Mouse (Mus musculus): ENCODE measurements at regions not wholly inside any gene's neighbourhood (a gene's known extent, or its start where the extent isn't known, plus 50 kb on each side); places are given as distances from the start of the nearest gene placed in this dataset.

DNA sequence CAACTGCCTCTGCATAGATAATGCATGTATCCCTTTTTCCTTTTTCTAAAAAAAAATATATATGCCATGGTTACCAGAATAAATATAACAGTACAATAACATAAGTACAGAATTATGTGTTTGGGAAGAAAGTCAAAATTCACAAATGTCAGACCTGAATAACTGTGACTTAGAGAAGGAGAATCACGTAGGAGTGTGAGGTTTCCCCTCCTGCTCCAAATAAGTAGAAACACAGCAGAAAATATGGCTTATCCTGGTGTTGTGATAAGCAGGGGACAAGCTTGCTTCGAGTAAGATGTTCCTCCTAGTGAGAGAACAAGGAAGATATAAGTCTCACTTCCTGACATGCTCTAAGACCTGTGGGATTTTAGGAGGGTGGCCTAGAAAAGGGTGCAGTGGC is 320.7 kb upstream of the Fam92a start:
- H3K27me3 ChIP-seq (replicated peaks; ENCODE audit: low read depth, poor library complexity, severe bottlenecking), result no peaks in the 10 kb centered on the region
- H3K36me3 ChIP-seq (replicated peaks), result no peaks in the 10 kb centered on the region
- H3K4me1 ChIP-seq, result peaks cover 4% of the 10 kb centered on the region; the same call in 1 of the 2 replicates
- 84% methylated on average over 2 of the region's 2 CpGs for WGBS
- H3K9me3 ChIP-seq, result no peaks in the 10 kb centered on the region
- H3K4me3 ChIP-seq, result no peak overlapping the region
- no peak for DNase-seq (ENCODE audit: low spot score)
- no peak overlapping the region for H3K27ac ChIP-seq (replicated peaks)

DNA sequence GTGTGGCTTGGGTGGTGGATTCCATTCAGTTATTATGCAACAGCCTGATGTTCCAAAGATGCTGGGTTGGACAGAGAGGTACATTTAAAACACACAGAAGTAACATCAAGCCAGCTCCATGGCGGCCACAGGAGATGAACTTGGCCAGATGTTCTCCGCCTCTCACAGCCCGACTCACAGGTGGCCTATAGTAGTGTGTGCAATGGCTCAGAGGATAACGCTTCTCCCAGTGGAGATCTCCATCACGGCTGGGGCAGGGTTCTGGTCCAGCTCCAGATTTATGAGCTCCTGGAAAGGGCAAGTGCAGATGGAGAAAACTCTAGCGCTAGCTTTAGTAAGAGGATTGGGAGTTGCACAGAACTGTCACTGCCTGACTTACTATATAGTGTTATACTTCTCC is 319.5 kb upstream of the Fam92a start:
- no peak overlapping the region for H3K4me3 ChIP-seq
- no peaks in the 10 kb centered on the region for H3K36me3 ChIP-seq (replicated peaks)
- peaks cover 4% of the 10 kb centered on the region; the same call in 1 of the 2 replicates for H3K4me1 ChIP-seq
- H3K9me3 ChIP-seq, result no peaks in the 10 kb centered on the region
- WGBS, result 89% methylated on average over 6 of the region's 6 CpGs
- no peaks in the 10 kb centered on the region for H3K27me3 ChIP-seq (replicated peaks; ENCODE audit: low read depth, poor library complexity, severe bottlenecking)
- no peak for DNase-seq (ENCODE audit: low spot score)
- H3K27ac ChIP-seq (replicated peaks), result no peak overlapping the region

DNA sequence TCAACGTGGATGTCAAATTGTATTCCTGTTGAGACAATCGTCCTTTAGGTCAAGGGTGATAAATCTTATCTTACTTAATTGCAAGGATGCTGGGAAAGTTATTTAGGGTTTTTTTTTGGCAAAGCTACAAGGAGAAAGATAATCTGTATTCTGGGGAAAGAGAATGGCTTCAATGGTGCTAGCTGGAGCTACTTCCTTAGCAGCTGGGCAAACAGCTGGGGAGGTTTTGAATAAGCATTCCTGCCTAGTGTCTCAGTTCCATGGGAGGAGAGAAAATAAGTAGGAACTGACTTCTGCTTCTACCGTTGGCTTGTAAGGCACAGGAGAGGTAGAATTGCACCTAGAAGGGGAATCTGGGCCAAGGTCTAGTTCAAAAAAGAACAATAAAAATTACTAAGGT is 318.3 kb upstream of the Fam92a start:
- no peak for DNase-seq (ENCODE audit: low spot score)
- WGBS, result 65% methylated on average over 3 of the region's 3 CpGs

DNA sequence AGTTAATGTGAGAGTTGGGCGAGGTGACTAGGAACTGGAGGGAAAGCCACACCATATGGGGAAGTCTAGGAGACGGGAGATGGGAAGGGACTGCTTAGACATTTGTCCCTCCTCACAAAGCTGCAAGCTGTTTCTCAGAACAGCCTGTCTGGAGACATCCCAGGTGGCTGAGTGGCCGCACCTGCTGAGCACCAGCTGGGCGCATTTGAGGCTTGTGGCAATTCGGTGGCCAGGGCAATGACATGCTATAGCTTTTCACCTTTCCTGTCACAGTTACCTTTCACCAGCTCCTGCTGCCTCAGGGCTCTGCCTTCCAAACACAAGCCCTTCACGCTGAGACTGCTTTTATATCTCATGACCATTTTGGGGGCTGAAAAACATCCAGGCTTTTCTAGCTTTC is 317.5 kb upstream of the Fam92a start:
- no peaks in the 10 kb centered on the region for H3K36me3 ChIP-seq (replicated peaks)
- no peaks in the 10 kb centered on the region for H3K27me3 ChIP-seq (replicated peaks; ENCODE audit: low read depth, poor library complexity, severe bottlenecking)
- peaks cover 4% of the 10 kb centered on the region; the same call in 1 of the 2 replicates for H3K4me1 ChIP-seq
- WGBS, result 65% methylated on average over 6 of the region's 6 CpGs
- H3K4me3 ChIP-seq, result no peak overlapping the region
- H3K9me3 ChIP-seq, result no peaks in the 10 kb centered on the region
- no peak for DNase-seq (ENCODE audit: low spot score)
- H3K27ac ChIP-seq (replicated peaks), result no peak overlapping the region

More for the DNA sequence above, 318.3 kb upstream of the Fam92a start:
- Histone ChIP-seq H3K4me3 (no peak overlapping the region), H3K9me3 (no peaks in the 10 kb centered on the region), H3K27ac (replicated peaks) (no peak overlapping the region), H3K27me3 (replicated peaks; ENCODE audit: low read depth, poor library complexity, severe bottlenecking) (no peaks in the 10 kb centered on the region), H3K36me3 (replicated peaks) (no peaks in the 10 kb centered on the region), H3K4me1 (peaks cover 4% of the 10 kb centered on the region; the same call in 1 of the 2 replicates)

DNA sequence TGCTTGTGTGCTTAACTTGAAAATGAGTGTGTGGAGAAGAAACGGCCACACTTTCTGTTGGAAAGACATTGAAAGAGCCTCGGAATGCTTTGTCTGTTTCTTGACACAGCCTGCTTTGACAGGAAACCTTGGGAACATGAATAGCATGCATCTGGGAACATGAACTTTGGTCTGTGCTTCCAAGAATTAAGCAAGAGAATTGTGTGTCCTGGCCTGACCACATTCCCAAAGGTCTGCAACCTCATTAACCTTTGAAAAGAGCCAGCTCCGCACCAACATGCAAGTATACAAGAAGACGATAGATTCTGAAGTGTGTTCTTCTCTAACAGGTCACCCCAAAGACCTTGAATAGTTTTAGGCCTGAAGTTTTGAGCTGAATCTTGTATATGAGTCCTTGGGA is 309.7 kb upstream of the Fam92a start:
- Histone ChIP-seq H3K27ac (replicated peaks) (no peak overlapping the region), H3K9me3 (no peaks in the 10 kb centered on the region), H3K4me1 (no peaks in the 10 kb centered on the region), H3K36me3 (replicated peaks) (no peaks in the 10 kb centered on the region), H3K27me3 (replicated peaks; ENCODE audit: low read depth, poor library complexity, severe bottlenecking) (no peaks in the 10 kb centered on the region), H3K4me3 (no peak overlapping the region)
- DNase-seq (ENCODE audit: low spot score), result no peak
- 50% methylated on average over 4 of the region's 4 CpGs for WGBS

DNA sequence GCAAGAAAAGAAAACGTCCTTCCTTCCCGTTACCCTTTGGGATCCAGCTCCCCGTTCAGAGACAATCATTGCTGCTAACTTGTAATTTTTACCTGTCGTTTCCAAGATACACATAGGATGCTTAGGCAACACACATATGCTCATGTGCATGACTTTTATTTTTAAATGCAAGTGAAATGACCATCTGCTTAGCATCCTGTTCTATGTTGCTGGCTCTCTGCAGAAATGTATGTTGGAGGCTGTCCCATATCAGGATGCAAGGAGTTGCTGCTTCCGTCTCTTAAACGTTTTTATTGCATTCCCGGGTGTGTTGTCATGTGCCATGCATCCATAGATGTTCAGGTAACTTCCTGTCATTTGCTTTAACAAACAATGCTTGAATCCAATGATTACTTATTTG is 304.9 kb upstream of the Fam92a start:
- H3K4me1 ChIP-seq, result peaks cover 9% of the 10 kb centered on the region
- 88% methylated on average over 7 of the region's 7 CpGs for WGBS
- DNase-seq (ENCODE audit: low spot score), result no peak
- no peaks in the 10 kb centered on the region for H3K27me3 ChIP-seq (replicated peaks; ENCODE audit: low read depth, poor library complexity, severe bottlenecking)
- H3K4me3 ChIP-seq, result no peak overlapping the region
- H3K9me3 ChIP-seq, result no peaks in the 10 kb centered on the region
- H3K27ac ChIP-seq (replicated peaks), result no peak overlapping the region
- no peaks in the 10 kb centered on the region for H3K36me3 ChIP-seq (replicated peaks)

DNA sequence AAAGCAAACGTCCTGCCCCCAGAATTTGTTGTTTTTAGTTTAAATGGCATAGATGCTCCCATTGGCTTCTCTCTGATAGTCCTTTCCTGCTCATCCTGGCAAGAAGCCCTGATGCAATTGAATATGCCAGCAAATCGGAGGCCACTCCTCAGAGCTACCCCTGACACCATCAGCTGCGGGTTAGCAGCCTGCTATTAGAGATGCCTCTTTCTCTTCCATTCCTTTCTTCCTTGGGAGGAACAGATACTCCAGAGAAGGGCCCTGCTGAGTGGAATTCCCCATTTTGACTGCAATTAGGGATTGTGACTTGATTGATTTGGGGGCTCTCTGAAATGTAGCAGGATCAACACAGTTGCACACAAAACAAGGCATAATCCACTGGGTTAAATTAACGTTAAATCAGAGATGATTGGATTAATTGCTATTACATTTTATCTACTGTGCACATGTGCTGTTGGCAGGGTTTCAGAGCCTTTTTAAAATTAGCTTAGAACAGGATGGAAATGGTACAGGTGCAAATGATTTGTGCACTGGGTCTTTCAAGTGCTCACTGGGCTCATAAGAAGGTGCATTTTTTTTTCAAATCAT is 303.3 kb upstream of the Fam92a start:
- 69% methylated on average over 4 of the region's 4 CpGs for WGBS
- H3K27me3 ChIP-seq (replicated peaks; ENCODE audit: low read depth, poor library complexity, severe bottlenecking), result no peaks in the 10 kb centered on the region
- no peak for DNase-seq (ENCODE audit: low spot score)
- no peak overlapping the region for H3K27ac ChIP-seq (replicated peaks)
- peaks cover 9% of the 10 kb centered on the region for H3K4me1 ChIP-seq
- H3K36me3 ChIP-seq (replicated peaks), result no peaks in the 10 kb centered on the region
- no peak overlapping the region for H3K4me3 ChIP-seq
- no peaks in the 10 kb centered on the region for H3K9me3 ChIP-seq

DNA sequence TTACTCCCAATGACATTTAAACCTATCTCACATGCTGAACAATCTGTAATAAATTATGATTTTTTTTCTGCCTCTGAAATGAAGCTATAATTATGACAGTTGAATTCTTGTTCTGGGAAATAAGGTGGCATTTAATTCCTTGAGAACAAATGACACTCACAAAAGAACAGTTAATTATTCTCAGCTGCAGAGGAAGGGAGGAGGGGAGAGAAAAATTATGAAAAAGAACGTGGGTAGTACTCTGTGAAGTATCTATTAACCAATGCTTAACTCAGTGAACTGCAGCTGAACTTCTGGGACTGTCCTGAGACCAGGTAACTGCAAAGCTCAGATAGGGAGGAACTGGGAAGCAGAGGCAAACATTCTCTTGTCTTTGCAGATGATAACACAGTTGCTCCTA is 302.6 kb upstream of the Fam92a start:
- Histone ChIP-seq H3K4me3 (no peak overlapping the region), H3K27ac (replicated peaks) (no peak overlapping the region), H3K36me3 (replicated peaks) (no peaks in the 10 kb centered on the region), H3K4me1 (peaks cover 9% of the 10 kb centered on the region), H3K9me3 (no peaks in the 10 kb centered on the region), H3K27me3 (replicated peaks; ENCODE audit: low read depth, poor library complexity, severe bottlenecking) (no peaks in the 10 kb centered on the region)
- WGBS, result 52% methylated on average over 1 of the region's 1 CpGs
- DNase-seq (ENCODE audit: low spot score), result no peak

DNA sequence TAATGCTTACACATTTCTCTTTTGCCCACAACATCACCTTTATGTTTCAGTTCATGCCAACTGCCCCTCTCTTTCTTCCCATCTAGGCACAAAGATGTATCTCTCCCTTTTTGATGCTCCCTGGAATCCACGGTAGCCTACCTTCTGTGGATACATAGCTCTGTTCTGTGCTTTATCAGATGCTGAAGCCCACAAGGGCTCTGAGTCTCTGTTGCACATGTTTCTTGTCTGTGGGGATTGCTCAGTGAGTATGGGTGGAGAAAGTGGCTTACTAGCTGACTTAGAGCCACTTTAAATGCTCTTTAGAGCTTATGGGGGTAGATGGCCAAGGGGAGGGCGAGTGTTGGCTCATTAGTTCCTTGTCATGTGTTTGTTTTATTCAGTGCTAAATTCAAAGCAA is 289.9 kb upstream of the Fam92a start:
- no peak for DNase-seq (ENCODE audit: low spot score)
- WGBS, result 89% methylated on average over 2 of the region's 2 CpGs
- H3K36me3 ChIP-seq (replicated peaks), result no peaks in the 10 kb centered on the region
- H3K4me3 ChIP-seq, result no peak overlapping the region
- H3K27ac ChIP-seq (replicated peaks), result no peak overlapping the region
- H3K27me3 ChIP-seq (replicated peaks; ENCODE audit: low read depth, poor library complexity, severe bottlenecking), result no peaks in the 10 kb centered on the region
- no peaks in the 10 kb centered on the region for H3K4me1 ChIP-seq
- no peaks in the 10 kb centered on the region for H3K9me3 ChIP-seq

DNA sequence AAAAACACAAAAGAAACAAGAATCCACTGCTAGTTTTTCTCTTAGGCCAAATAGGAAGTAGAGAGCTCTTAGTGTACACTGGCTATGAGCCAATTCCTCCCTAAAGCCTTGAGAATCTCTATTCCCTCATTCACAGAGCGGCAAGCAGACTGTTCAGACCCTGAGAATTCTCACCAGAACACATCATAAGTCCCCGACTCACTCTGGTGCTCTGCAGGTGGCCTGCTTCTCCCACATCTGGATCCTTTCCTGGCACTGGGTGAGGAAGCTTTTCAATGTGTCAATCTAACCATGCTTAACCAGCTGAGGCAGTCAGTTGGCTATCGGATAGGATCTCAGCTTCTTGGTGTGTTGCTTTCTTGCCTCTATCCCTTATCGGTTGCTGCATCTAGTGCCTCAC is 289.4 kb upstream of the Fam92a start:
- 83% methylated on average over 4 of the region's 4 CpGs for WGBS
- DNase-seq (ENCODE audit: low spot score), result no peak
- H3K27ac ChIP-seq (replicated peaks), result no peak overlapping the region; the same call in 1 of the 2 replicates
- no peaks in the 10 kb centered on the region for H3K4me1 ChIP-seq
- no peaks in the 10 kb centered on the region for H3K27me3 ChIP-seq (replicated peaks; ENCODE audit: low read depth, poor library complexity, severe bottlenecking)
- H3K36me3 ChIP-seq (replicated peaks), result no peaks in the 10 kb centered on the region
- no peak overlapping the region for H3K4me3 ChIP-seq
- no peaks in the 10 kb centered on the region for H3K9me3 ChIP-seq

DNA sequence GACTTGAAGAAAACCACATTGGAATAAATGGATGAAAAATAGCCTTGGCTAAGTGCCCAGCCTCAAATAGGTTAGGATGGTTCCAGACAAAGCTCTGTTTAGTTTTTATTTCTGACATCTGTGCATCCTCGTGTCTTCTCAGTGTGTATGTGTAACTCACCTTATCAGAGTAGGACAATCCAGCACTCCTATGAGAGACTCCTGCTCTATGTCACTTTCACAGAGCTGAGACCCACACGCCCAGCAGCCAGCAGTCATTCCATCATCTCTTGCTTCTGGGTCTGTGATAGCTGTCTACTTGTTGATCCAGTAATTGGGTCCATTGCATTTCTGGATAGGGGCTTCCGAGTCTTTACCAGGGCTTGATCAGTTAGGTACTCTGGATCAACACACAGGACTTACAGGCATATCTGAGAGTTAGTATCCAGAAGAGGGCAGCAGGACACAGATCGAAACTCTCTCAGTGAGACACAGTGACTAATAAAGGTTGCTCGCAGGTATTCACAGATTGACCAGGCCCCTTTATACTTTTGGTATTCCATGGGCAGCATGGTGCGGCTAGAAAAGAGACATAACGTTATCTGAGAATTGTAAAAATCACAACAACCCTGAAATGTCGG is 286.3 kb upstream of the Fam92a start:
- DNase-seq (ENCODE audit: low spot score), result no peak
- no peaks in the 10 kb centered on the region for H3K27me3 ChIP-seq (replicated peaks; ENCODE audit: low read depth, poor library complexity, severe bottlenecking)
- WGBS, result 85% methylated on average over 8 of the region's 8 CpGs

DNA sequence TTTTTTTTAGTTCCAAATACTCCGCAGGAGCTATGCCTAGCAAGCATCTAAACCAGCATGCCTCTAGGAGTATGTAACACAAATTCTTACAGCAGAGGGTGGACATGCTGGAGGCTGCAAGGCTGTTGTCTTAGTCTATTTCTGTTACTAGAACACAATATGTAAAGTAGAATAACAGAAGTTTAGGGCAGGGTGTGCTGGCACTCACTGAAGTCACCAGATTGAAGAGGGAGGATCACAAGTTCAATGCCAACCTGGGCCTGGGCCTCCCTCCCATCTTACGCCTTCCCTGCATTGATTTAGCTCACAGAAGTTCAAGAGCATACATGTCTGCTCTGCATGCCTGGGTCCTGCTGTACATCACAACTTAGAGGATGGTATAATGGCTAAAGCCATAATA is 280.3 kb upstream of the Fam92a start:
- Histone ChIP-seq H3K27ac (replicated peaks) (no peak overlapping the region), H3K4me1 (no peaks in the 10 kb centered on the region), H3K27me3 (replicated peaks; ENCODE audit: low read depth, poor library complexity, severe bottlenecking) (no peaks in the 10 kb centered on the region), H3K4me3 (no peak overlapping the region), H3K9me3 (no peaks in the 10 kb centered on the region), H3K36me3 (replicated peaks) (no peaks in the 10 kb centered on the region)
- WGBS, result 88% methylated on average over 2 of the region's 2 CpGs
- no peak for DNase-seq (ENCODE audit: low spot score)

More for the DNA sequence above, 286.3 kb upstream of the Fam92a start:
- no peak overlapping the region for H3K4me3 ChIP-seq
- H3K4me1 ChIP-seq, result no peaks in the 10 kb centered on the region
- no peaks in the 10 kb centered on the region for H3K9me3 ChIP-seq
- no peaks in the 10 kb centered on the region for H3K36me3 ChIP-seq (replicated peaks)
- no peak overlapping the region for H3K27ac ChIP-seq (replicated peaks)

DNA sequence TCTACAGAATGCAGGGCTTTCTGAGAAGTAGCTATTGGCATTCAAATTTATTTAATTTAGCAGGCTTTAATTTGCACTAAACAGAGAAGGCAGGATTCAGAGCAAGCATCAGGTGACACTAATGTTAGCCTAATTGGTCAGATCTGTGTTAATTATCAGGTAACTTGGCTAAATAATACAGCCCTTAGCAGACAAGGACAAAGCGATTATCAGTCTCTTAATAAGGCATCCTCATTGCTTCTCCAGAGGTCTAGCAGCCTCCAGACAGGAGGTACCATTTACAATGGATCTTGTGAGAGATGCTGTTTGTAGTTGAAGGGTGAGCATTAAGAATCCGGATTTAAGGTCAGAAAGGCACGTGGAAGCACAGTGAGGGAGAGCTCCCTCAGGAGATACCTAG is 253.7 kb upstream of the Fam92a start:
- no peak for DNase-seq (ENCODE audit: low spot score)
- 24% methylated on average over 3 of the region's 3 CpGs for WGBS
- Histone ChIP-seq H3K4me1 (peaks cover 10% of the 10 kb centered on the region), H3K9me3 (no peaks in the 10 kb centered on the region), H3K36me3 (replicated peaks) (no peaks in the 10 kb centered on the region), H3K27me3 (replicated peaks; ENCODE audit: low read depth, poor library complexity, severe bottlenecking) (no peaks in the 10 kb centered on the region), H3K27ac (replicated peaks) (no peak overlapping the region), H3K4me3 (no peak overlapping the region)
